Mouse (Mus musculus): Measurements from ENCODE around the gene Cnnm4. TPM values are rescaled to one million over a fixed set of nuclear protein-coding genes. Genes with fewer than 3 reads are reported as not detected.

The Cnnm4 gene
- 1.1 TPM for polyA plus RNA-seq (2014; fragmentation: Illumina TruSeq; extraction: RNeasy Lipid Tissue Mini Kit (QIAGEN cat#74804); ENCODE audit: low read depth, low replicate concordance)

DNA sequence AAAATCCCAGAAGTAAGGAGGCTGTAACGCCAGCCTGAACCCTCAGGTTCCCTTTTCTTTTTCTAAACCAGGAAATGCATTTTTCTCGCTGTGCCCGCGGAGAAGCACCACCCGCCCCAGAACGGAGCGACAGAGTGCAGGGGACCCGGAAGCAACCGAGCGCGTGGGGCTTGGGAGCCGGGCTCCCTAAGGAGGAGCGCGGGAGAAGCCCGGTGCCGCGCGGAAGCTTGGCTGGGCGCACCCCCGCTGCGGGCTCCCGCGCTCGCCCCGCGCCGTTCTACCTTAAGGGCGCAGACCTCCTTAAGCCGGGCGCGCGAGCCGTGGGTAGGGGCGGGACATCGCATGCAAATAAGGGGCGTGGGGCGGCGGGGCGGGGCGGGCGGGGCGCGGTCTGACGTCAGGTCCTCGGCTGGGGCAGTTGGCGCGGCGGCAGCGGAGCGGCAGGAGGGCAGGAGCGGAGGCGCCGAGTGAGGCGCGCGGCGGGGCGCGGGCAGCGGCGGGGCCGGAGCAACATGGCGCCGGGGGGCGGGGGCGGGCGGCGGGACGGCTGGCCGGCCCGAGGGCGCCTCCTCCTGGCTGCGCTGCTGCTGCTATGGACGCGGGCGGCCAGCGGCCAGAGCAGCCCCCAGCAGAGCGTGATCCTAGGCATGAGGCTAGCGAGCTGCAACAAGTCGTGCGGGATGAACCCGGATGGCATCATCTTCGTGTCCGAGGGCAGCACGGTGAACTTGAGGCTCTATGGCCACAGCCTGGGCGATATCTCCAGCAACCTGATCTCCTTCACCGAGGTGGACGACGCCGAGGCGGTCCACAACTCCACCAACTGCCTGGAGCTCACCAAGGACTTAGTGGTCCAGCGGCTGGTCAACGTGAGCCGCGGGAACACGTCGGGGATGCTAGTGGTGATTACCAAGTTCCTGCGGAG, at the start of gene Cnnm4:
Gene Cnnm4 (plus strand): TSS at position 440 of the 925 bp plus-strand sequence.

DNA sequence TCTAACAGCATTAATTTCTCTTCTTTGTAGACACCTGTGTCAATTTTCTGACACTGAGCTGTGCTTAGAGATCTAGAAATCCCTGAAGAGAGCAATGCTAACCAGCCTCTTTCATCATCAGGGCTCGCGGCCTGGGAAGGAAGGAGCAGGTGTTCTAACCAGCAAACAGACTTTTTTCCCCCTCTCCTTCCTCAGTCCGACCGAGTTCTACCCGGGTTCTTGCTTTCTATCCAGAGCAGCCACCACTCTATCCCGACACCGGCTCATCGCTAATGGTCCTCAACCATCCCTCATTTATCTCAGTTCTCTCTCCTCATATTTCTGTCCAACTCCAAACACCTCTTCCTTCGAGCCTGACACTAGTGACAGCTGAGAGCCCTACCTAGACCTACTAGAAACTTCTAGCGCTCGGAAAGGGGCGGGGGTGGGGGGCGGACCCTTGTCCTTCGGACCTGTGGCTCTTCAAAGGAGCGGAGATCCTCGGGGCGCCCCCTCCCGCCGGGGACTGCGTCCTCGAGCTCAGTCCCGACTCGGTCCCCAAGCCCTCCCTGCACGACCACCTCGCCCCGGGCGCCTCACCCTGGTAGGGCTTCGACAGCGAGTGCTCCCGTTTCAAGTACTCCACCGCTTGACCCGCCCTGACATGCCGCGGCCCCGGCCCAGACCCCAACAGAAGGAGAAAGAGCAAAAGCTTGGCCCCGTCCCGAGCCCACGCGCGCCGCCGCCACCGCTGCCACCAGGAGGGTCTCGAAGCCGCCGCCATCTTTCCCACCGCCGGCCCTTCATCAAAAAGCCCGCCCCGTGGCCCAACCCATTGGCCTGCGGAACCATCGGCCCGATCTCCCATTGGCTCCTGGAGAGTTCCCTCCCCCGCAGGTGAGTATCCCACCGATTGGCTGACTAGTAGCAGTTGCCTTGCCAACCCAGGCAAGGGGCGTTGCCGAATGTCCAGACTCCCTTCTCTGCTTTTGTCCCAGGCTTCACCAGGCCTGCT, 26.7 kb upstream of the Cnnm4 start, which contains the start of gene Lman2l:
Gene Lman2l (minus strand): TSS at position 801 of the 994 bp plus-strand sequence.

DNA sequence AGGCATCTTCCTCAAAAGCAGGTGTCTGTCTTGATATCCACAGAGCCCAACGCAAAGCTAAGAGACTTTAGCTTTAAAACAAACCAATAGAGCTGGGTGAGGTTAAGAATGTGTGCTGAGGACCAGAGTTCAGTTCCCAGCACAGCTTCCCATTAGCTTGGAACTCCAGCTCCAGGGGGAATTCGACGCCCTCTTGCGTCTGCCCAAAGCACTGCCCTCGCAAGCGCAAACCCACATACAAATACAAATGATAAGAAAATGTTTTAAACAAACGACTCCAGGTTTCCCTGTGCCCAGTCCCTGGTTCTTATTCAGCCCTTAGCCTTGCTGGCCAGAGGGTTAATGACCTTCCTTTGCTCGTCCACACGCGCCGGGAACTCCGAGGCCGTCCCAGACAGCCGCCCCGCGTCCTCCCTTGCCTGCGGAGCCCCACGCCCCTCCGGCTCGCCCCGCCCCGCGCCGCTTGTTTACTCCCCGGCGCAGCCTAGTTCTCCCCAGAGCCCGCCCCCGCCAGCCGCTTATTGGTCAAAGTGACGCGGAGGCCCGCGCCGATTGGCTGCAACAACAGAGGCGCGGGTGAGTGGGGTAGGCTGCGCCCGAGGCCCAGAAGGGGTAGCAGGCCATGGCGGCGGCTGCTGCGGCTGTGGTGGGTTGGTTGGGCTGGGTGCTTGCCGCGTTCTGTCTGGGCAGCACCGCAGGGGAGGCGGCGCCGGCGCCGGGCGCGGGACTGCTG, 40.0 kb downstream of the Cnnm4 start, which contains the start of gene Cnnm3:
Gene Cnnm3 (plus strand): TSS at position 579 of the 733 bp plus-strand sequence.

DNA sequence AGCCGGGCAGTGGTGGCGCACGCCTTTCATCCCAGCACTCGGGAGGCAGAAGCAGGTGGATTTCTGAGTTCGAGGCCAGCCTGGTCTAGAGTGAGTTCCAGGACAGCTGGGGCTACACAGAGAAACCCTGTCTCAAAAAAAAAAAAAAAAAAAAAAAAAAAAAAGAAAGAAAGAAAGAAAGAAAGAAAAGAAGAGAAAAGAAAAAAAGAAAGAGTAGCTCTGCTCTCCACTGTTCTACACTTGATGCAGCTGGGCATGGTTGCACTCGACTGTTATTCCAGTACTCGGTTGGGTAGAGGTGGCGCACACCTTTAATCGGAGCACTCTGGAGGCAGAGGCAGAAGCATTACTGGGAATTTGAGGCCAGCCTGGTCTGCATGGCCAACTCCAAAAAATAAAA, 65.4 kb downstream of the Cnnm4 start, which contains the start of gene Ankrd23:
Gene Ankrd23 (minus strand): TSS at position 101 of the 400 bp plus-strand sequence.

DNA sequence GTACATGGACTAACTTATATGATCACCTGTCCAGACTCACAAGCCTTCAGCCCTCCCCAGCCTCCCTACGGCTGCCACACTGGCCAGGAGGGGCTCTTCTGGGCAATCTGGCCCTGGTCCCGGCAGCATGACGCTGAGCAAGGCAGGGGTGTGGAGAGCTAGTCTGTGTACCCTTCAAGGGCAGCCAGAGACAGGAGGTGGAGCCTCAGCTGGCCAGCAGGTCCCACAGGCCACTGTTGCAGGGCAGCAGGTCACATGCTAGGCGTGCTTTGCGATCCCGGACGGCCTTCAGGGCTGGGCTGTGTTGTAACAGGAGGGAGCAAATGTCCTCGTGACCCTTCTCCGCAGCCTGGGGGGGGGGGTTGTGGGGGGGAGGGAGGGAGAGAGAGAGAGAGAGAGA, 67.8 kb downstream of the Cnnm4 start, which contains the start of gene Gm42417:
Gene Gm42417 (minus strand): TSS at position 244 of the 400 bp plus-strand sequence.

DNA sequence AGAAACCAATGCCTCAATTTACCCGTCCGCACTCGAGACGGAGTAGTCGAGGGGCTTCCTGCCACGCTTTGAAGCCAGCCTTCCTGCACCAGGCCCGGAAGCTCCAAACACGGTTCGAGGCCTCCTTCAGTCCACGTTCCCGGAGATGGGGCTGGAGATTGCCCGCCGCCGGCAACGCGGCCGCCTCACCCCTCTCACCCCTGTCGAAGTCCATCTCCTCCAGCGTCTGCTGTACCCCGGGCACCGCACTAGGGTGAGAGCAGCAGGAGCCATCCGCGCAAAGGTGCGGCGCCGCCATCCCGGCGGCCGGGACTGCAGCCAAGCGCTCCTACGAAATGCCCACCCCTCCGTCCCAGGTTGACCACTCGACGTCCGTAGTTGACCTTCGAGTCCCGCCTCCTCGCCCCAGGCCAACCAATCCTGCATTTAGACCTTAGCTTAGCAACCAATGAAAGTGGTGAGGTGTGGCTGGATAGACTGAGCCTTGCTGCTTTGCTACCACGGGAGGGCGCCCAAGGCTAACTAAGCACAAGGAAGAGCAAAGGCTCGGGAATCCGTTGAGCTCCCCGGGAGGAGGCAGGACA, 75.6 kb downstream of the Cnnm4 start, which contains the start of gene Ankrd39:
Gene Ankrd39 (minus strand): TSS at position 558 of the 584 bp plus-strand sequence.

Other genes starting within 250 kb of the Cnnm4 start
- 32.4 TPM for gene Uggt1, start 226.9 kb upstream of the Cnnm4 start, polyA plus RNA-seq (2014; fragmentation: Illumina TruSeq; extraction: RNeasy Lipid Tissue Mini Kit (QIAGEN cat#74804); ENCODE audit: low read depth, low replicate concordance)
- gene Neurl3, start 196.9 kb upstream of the Cnnm4 start, polyA plus RNA-seq (2014; fragmentation: Illumina TruSeq; extraction: RNeasy Lipid Tissue Mini Kit (QIAGEN cat#74804); ENCODE audit: low read depth, low replicate concordance): 3.3 TPM
- 0.11 TPM for gene Arid5a, start 163.9 kb upstream of the Cnnm4 start, polyA plus RNA-seq (2014; fragmentation: Illumina TruSeq; extraction: RNeasy Lipid Tissue Mini Kit (QIAGEN cat#74804); ENCODE audit: low read depth, low replicate concordance)
- gene Kansl3, start 102.4 kb upstream of the Cnnm4 start, polyA plus RNA-seq (2014; fragmentation: Illumina TruSeq; extraction: RNeasy Lipid Tissue Mini Kit (QIAGEN cat#74804); ENCODE audit: low read depth, low replicate concordance): 8.1 TPM
- gene Fer1l5, start 99.3 kb upstream of the Cnnm4 start, polyA plus RNA-seq (2014; fragmentation: Illumina TruSeq; extraction: RNeasy Lipid Tissue Mini Kit (QIAGEN cat#74804); ENCODE audit: low read depth, low replicate concordance): not detected
- gene Lman2l, start 26.3 kb upstream of the Cnnm4 start, polyA plus RNA-seq (2014; fragmentation: Illumina TruSeq; extraction: RNeasy Lipid Tissue Mini Kit (QIAGEN cat#74804); ENCODE audit: low read depth, low replicate concordance): 4.8 TPM
- 4.3 TPM for gene Cnnm3, start 40.2 kb downstream of the Cnnm4 start, polyA plus RNA-seq (2014; fragmentation: Illumina TruSeq; extraction: RNeasy Lipid Tissue Mini Kit (QIAGEN cat#74804); ENCODE audit: low read depth, low replicate concordance)
- gene Ankrd23, start 65.3 kb downstream of the Cnnm4 start, polyA plus RNA-seq (2014; fragmentation: Illumina TruSeq; extraction: RNeasy Lipid Tissue Mini Kit (QIAGEN cat#74804); ENCODE audit: low read depth, low replicate concordance): not detected
- 0.34 TPM for gene Gm42417, start 67.8 kb downstream of the Cnnm4 start, polyA plus RNA-seq (2014; fragmentation: Illumina TruSeq; extraction: RNeasy Lipid Tissue Mini Kit (QIAGEN cat#74804); ENCODE audit: low read depth, low replicate concordance)
- 1.3 TPM for gene Ankrd39, start 75.8 kb downstream of the Cnnm4 start, polyA plus RNA-seq (2014; fragmentation: Illumina TruSeq; extraction: RNeasy Lipid Tissue Mini Kit (QIAGEN cat#74804); ENCODE audit: low read depth, low replicate concordance)
- 0.42 TPM for gene Sema4c, start 86.7 kb downstream of the Cnnm4 start, polyA plus RNA-seq (2014; fragmentation: Illumina TruSeq; extraction: RNeasy Lipid Tissue Mini Kit (QIAGEN cat#74804); ENCODE audit: low read depth, low replicate concordance)
- gene Fam178b, start 211.6 kb downstream of the Cnnm4 start, polyA plus RNA-seq (2014; fragmentation: Illumina TruSeq; extraction: RNeasy Lipid Tissue Mini Kit (QIAGEN cat#74804); ENCODE audit: low read depth, low replicate concordance): not detected
- 188 TPM for gene Cox5b, start 219.8 kb downstream of the Cnnm4 start, polyA plus RNA-seq (2014; fragmentation: Illumina TruSeq; extraction: RNeasy Lipid Tissue Mini Kit (QIAGEN cat#74804); ENCODE audit: low read depth, low replicate concordance)
- not detected for gene 4933424G06Rik, start 238.5 kb downstream of the Cnnm4 start, polyA plus RNA-seq (2014; fragmentation: Illumina TruSeq; extraction: RNeasy Lipid Tissue Mini Kit (QIAGEN cat#74804); ENCODE audit: low read depth, low replicate concordance)
- gene Actr1b, start 242.8 kb downstream of the Cnnm4 start, polyA plus RNA-seq (2014; fragmentation: Illumina TruSeq; extraction: RNeasy Lipid Tissue Mini Kit (QIAGEN cat#74804); ENCODE audit: low read depth, low replicate concordance): 11.0 TPM